In genomic region chr5:136199526-136199925, GRCm38 (mm10) we compare ENCODE assay signal across 8 mouse cellular contexts. TPM values are rescaled to one million over a fixed set of nuclear protein-coding genes. Genes with fewer than 3 reads are reported as not detected.
DNase-seq lines count a peak whose midpoint lies in the region; ATAC-seq and TF ChIP-seq lines count a peak whose summit lies in the region.

No protein-coding gene starts in this region.

- peak overlapping the region; percentile 95 for H3K9ac ChIP-seq in forebrain, embryonic 13.5 days
- peak overlapping the region; percentile 78 for H3K9ac ChIP-seq in kidney, embryonic 16.5 days (replicated peaks; ENCODE audit: low read length)

- peak; percentile 20 to 67 for DNase-seq in adrenal gland, adult (ENCODE audit: inconsistent age in 2 of 2, low spot score in 1 of 2)
- DNase-seq in adrenal gland, adult 18-20 months (ENCODE audit: low spot score in 2 of 2): no peak
- DNase-seq in G1E (ENCODE audit: low spot score): no peak
- peak; percentile 45 for DNase-seq in naive thymus-derived CD4-positive, alpha-beta T cell, adult 2 months (ENCODE audit: low read depth)
- DNase-seq in gastrocnemius, postnatal 25 days: no peak

- peak overlapping the region; percentile 93 for H3K4me2 ChIP-seq in forebrain, embryonic 13.5 days
- peak overlapping the region; percentile 61 for H3K4me2 ChIP-seq in kidney, embryonic 16.5 days (replicated peaks; ENCODE audit: low read depth, low read length)

- no peak for TF ChIP-seq CTCF in G1E (IDR thresholded peaks at IDR 0.05; ENCODE audit: low read depth, low read length)

- no peaks in the 10 kb centered on the region for H3K27me3 ChIP-seq in G1E (ENCODE audit: insufficient read depth, low read length)
- no peaks in the 10 kb centered on the region for H3K27me3 ChIP-seq in forebrain, embryonic 13.5 days
- H3K27me3 ChIP-seq in kidney, embryonic 16.5 days (ENCODE audit: insufficient read depth, low read length): no peaks in the 10 kb centered on the region

- H3K27ac ChIP-seq in forebrain, embryonic 13.5 days: no peak overlapping the region; the same call in 1 of the 2 replicates
- H3K27ac ChIP-seq in kidney, embryonic 16.5 days (ENCODE audit: low read length): peak overlapping the region; percentile 90

- no peaks in the 10 kb centered on the region for H3K9me3 ChIP-seq in G1E (replicated peaks)
- no peaks in the 10 kb centered on the region for H3K9me3 ChIP-seq in forebrain, embryonic 13.5 days (replicated peaks)
- H3K9me3 ChIP-seq in kidney, embryonic 16.5 days (ENCODE audit: low read length): no peaks in the 10 kb centered on the region

- peaks cover 40% of the 10 kb centered on the region for H3K36me3 ChIP-seq in G1E (replicated peaks)
- peaks cover 27% of the 10 kb centered on the region for H3K36me3 ChIP-seq in forebrain, embryonic 13.5 days (ENCODE audit: poor library complexity, severe bottlenecking)
- H3K36me3 ChIP-seq in kidney, embryonic 16.5 days (ENCODE audit: insufficient read depth, low read length): peaks cover 20% of the 10 kb centered on the region

- H3K4me1 ChIP-seq in G1E (ENCODE audit: insufficient read depth, low read depth, low read length): peaks cover 21% of the 10 kb centered on the region
- peaks cover 15% of the 10 kb centered on the region for H3K4me1 ChIP-seq in forebrain, embryonic 13.5 days
- peaks cover 10% of the 10 kb centered on the region for H3K4me1 ChIP-seq in kidney, embryonic 16.5 days (ENCODE audit: insufficient read depth, low read length)

- peak overlapping the region; percentile 24; the same call in 1 of the 2 replicates for H3K4me3 ChIP-seq in G1E (ENCODE audit: low read depth, low read length)
- peak overlapping the region; percentile 99 for H3K4me3 ChIP-seq in forebrain, embryonic 13.5 days
- H3K4me3 ChIP-seq in kidney, embryonic 16.5 days (ENCODE audit: low read length): peak overlapping the region; percentile 97

- WGBS in forebrain, embryonic 13.5 days: 26% methylated on average over 11 of the region's 11 CpGs
- WGBS in kidney, embryonic 16.5 days: 35% methylated on average over 11 of the region's 11 CpGs

- ATAC-seq in G1E (ENCODE audit: extremely low read depth, insufficient number of reproducible peaks, low FRiP score, poor library complexity, severe bottlenecking): no peak
- ATAC-seq in forebrain, embryonic 13.5 days: no peak
- no peak for ATAC-seq in kidney, embryonic 16.5 days (ENCODE audit: low FRiP score, low TSS enrichment)
- ATAC-seq in erythroid progenitor cell, adult 5-6 weeks (replicated peaks; ENCODE audit: low FRiP score, poor library complexity, severe bottlenecking): no peak

RNA-seq across cellular contexts. Expression of gene Prkrip1, which starts 0.8 kb away (rescaled TPM):
- 10 to 100 TPM; 38.7 to 48.9 TPM for total RNA-seq in adrenal gland, adult 18-20 months (2021)
- total RNA-seq in G1E (2014; fragmentation: Nextera tagmentation) (12.8 and 13.1 TPM in 2 replicates), G1E (2017) (47.5 and 55.5 TPM in 2 replicates)
- 52.3 and 64.5 TPM in 2 replicates for polyA plus RNA-seq in G1E (2012)
- polyA plus RNA-seq in forebrain, embryonic 13.5 days (2015; fragmentation: Nextera tagmentation; extraction: Ambion mirVana): 64.2 and 74.0 TPM in 2 replicates
- 47.1 and 52.0 TPM in 2 replicates for polyA plus RNA-seq in kidney, embryonic 16.5 days (2015; fragmentation: Nextera tagmentation; extraction: Ambion mirVana)
- total RNA-seq in erythroid progenitor cell, adult 5-6 weeks (2015; ENCODE audit: low replicate concordance): 1.8 and 2.5 TPM in 2 replicates
- total RNA-seq in erythroid progenitor cell, adult 5-6 weeks (2017; ENCODE audit: low replicate concordance): 23.2 and 25.9 TPM in 2 replicates
- total RNA-seq in gastrocnemius, postnatal 25 days (2021): 10 to 100 TPM; 19.5 to 21.6 TPM

RNA-seq across cellular contexts. Expression of gene Orai2, which starts 29.0 kb away (rescaled TPM):
- 1 to 10 TPM; 2.7 to 3.4 TPM for total RNA-seq in adrenal gland, adult 18-20 months (2021)
- total RNA-seq in G1E (2014; fragmentation: Nextera tagmentation): 53.1 and 56.3 TPM in 2 replicates
- total RNA-seq in G1E (2017): 43.4 and 43.8 TPM in 2 replicates
- 50.2 and 53.8 TPM in 2 replicates for polyA plus RNA-seq in G1E (2012)
- 17.4 and 21.9 TPM in 2 replicates for polyA plus RNA-seq in forebrain, embryonic 13.5 days (2015; fragmentation: Nextera tagmentation; extraction: Ambion mirVana)
- polyA plus RNA-seq in kidney, embryonic 16.5 days (2015; fragmentation: Nextera tagmentation; extraction: Ambion mirVana): 6.1 and 6.6 TPM in 2 replicates
- 7.5 and 7.6 TPM in 2 replicates for total RNA-seq in erythroid progenitor cell, adult 5-6 weeks (2015; ENCODE audit: low replicate concordance)
- total RNA-seq in erythroid progenitor cell, adult 5-6 weeks (2017; ENCODE audit: low replicate concordance): 2.9 and 5.8 TPM in 2 replicates
- total RNA-seq in gastrocnemius, postnatal 25 days (2021): 1 to 10 TPM; 1.5 to 1.6 TPM

RNA-seq across cellular contexts. Expression of gene Sh2b2, which starts 46.8 kb away (rescaled TPM):
- total RNA-seq in adrenal gland, adult 18-20 months (2021): 10 to 100 TPM; 21.8 to 85.0 TPM
- not detected in 2 replicates for total RNA-seq in G1E (2014; fragmentation: Nextera tagmentation)
- 0.27 TPM in 1 of 2 replicates, not detected in the other for total RNA-seq in G1E (2017)
- not detected in 2 replicates for polyA plus RNA-seq in G1E (2012)
- polyA plus RNA-seq in forebrain, embryonic 13.5 days (2015; fragmentation: Nextera tagmentation; extraction: Ambion mirVana): 17.4 and 19.9 TPM in 2 replicates
- polyA plus RNA-seq in kidney, embryonic 16.5 days (2015; fragmentation: Nextera tagmentation; extraction: Ambion mirVana): 5.0 and 5.3 TPM in 2 replicates
- 4.0 and 7.5 TPM in 2 replicates for total RNA-seq in erythroid progenitor cell, adult 5-6 weeks (2015; ENCODE audit: low replicate concordance)
- total RNA-seq in erythroid progenitor cell, adult 5-6 weeks (2017; ENCODE audit: low replicate concordance): 0.13 and 2.3 TPM in 2 replicates
- 1 to 10 TPM; 2.8 to 6.1 TPM for total RNA-seq in gastrocnemius, postnatal 25 days (2021)

Comparison
In these comparisons a context has a peak if more than half of its experiments do, and no peak if none do; other contexts are left out.
1. DNase-seq: peak in adrenal gland, adult (2 of 2) and naive thymus-derived CD4-positive, alpha-beta T cell, adult 2 months (single experiment); none in adrenal gland, adult 18-20 months (0 of 2), G1E (single experiment) and gastrocnemius, postnatal 25 days (single experiment).
2. H3K4me3 ChIP-seq: peak in every context shown above with its lines; median percentile 99 in forebrain, embryonic 13.5 days; 97 in kidney, embryonic 16.5 days; 24 in G1E.
3. RNA of gene Orai2, which starts 29.0 kb away (total RNA-seq): 43.4 to 56.3 TPM in G1E; 2.9 to 7.6 TPM in erythroid progenitor cell, adult 5-6 weeks, 2.7 to 3.4 TPM in adrenal gland, adult 18-20 months and 1.5 to 1.6 TPM in gastrocnemius, postnatal 25 days; every median in the first group is over 4 times any median in the second.